Mouse (Mus musculus): ENCODE results near the gene Odf2l.

Gene Odf2l

DNA sequence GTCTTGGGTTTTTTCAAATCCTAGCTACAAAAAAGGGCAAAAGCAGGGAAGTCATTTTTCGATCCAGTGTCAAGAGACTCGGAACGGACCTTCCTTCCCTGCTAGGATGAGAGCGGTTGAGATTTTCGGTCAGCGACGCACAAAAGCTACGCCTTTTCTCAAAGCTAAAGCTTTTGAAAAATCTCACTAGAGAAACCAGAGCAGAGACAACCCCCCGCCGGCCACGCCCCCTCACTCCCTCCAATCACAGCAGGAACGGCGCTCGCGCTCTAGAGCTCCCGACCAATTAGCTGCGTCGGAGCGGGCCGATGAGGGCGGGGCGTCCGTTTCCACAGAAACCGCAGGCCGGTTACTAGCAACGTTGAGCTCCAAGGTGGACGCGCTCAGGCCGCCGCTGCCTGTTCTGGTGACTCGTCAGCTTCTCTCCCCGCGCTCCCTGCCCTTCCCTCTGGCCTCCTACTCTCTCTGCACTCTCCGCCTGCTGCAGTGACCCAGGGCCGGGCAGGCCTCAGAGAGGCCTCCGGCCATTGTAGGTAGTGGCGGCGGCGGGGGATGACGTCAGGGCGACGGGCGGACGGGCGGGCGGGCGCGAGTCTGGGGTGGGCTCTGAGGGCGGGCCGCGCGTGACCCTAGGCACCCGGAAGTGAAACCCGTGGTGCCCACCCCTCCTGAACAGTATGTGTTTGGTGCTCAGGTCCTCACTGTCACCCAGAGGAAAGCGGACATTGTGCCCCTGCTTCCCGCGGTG lies at the start of gene Odf2l:
Gene Odf2l, plus strand, starts transcription at position 335 of the 748 bp plus-strand sequence.
- DNase-seq (ENCODE audit: low spot score in 2 of 2): peak; percentile 96 to 98

DNA sequence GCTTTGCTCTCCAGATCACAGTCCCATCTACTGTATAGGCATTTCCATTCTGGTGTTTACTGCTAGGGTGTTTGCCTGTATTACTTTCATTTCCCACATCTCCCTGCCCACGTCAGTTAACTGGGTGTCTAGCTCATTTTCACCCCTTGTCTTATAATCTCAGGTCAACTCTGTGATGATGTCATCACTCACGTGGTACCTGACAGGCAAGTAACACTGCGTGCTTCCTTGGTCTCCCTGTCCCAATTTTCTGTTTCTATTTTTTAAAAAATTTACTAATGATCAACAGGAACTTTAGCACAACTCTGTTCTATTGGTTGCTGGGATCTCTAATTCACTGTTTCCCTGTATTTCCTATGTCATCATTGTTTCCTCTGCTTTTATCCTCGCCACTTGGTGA lies 49.4 kb upstream of the Odf2l start:
- no peak for DNase-seq (ENCODE audit: low spot score in 2 of 2)

DNA sequence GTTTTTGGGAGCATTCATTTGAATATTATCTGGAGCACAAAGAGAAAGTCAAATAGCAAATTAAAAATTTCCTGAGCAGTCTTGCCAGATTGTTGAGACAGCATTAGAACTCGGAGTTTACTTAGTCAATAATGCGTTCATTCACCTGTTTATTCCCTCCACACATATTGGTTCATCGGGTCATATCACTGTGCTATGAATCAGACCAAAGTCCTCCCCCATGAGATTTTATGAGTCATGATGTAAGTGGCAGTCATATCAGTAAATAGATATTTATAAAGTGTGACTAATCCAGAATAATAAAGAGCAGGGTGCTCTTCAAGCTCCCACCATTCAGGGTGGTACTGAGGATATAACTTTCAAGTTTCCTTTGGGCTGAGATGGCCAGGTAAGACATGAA lies 46.0 kb upstream of the Odf2l start:
- no peak for DNase-seq (ENCODE audit: low spot score in 2 of 2)

DNA sequence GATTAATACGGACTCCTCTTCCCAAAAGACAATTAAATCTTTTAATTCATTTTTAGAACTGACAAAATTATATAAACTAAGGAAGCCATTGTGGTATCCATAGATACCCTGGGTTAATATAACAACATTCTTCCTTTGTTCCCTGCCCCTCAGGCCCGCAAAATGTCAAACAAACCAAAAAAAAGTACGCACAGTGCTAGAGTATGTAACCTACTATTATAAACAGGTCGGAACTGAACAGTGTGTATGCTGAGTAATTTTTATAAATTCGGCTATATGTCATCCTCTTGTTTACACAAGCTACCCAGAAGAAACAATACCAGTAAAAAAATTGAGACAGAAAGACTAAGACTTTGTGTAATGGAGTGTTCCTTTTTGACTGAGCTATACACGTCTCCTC lies 40.0 kb upstream of the Odf2l start:
- DNase-seq (ENCODE audit: low spot score in 2 of 2): no peak

DNA sequence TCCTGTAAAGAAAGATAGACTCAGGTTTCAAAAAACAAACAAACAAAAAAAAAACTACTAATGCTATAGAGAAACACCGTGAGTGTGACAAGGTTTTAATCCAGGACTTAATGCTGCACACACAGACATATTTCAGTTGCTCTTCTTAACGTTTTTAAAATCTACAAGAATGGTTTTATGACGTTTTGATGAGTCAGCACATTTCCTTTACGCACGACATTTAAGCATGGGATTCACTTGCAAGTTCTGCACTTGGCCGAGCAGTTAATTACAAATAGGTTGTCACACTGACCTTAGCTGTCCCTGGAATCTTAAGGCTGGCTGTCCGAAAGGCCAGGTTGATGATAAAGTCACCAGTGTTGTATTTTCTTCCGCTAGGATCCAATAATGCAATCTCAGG lies 37.5 kb upstream of the Odf2l start:
- no peak for DNase-seq (ENCODE audit: low spot score in 2 of 2)

DNA sequence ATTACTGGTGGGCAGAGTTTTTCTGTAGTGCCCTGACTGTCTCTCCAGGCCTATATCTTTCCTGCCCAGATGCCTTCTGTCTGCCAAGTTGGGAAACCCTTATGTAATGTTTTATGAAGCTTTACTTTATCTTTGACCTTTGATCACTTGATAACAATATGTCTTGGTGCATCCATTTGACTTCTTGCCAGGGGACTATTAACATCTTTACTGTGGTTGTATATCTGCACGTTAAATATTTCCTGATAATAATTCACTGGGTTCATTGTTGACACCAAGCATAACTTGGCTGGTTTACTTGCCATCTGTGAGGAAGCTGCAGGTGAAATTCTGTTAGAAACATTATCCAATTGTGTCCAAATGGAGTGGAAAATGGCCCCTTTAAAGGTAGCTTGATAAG lies 35.3 kb upstream of the Odf2l start:
- DNase-seq (ENCODE audit: low spot score in 2 of 2): no peak

DNA sequence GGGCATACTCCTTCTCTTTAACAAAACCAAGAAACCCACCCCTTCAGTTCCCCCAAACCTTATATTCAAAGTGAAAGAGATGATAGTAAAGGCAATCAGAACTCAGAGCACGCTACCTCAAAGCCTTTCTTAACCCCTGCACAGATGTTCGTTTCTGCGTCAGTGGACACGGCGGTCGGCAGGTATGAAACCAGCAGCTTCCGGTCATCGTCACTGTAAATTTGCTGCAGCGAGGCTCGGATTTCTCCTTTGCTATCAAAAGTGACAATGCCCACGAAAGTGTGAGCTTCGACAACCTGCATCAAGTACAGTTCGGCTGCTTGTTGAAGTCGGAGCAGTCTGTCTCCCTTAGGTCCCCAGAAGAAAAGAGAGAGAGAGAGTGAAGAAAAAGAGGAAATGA lies 32.2 kb upstream of the Odf2l start:
- DNase-seq (ENCODE audit: low spot score in 2 of 2): no peak

DNA sequence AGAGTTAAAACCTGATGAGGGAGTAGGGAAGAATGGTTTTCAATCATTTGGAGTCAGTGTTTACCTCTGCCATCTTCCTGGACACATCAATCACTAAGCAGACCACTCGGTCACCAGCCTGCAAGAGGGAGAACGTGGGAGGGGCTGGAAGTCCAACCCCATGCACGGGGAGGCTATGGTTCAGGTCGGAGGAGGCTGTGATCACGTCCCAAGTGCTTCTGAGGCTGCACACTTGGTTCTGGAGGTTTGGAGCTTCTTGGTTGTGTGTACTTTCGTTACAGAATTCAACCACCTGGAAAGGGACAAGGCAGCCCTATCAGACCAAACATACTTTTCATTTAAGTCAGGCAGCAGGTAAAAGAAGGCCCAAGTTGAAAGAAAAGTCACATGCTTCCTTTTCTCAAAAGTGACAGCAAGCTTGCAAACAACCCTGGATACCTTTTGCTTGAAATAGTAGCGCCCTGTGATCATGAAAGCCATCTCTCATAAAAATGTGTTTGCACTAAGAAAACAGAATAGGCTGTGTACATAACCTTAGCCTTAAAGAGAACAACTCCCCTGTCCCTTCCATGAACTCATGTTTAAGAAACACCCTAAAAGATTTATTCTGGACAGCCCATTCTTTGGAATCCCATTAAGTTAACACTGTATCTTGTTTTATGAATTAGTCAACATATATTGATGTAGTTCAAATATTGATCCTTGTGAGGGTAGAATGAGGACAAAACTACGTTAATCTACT lies 30.4 kb upstream of the Odf2l start:
- no peak for DNase-seq (ENCODE audit: low spot score in 2 of 2)

DNA sequence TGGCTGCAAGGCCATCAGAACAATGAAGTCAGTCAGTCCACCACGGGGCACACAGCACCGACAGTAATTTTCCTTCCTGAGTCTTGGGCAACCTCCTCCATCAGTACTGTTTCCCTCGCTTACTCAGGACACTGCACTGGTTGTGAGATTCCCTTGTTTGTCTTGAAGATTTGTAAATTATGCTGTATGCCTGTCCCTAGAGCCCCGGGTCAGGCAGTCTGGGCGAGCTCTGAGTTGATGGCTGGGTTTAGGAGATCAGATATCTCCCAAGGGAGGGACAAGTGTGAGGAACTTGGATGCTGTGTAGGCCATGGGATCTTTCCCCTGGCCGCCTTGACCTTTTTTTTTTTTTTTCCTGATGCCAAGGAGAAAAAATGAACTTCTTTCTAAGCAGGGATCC lies 19.1 kb upstream of the Odf2l start, which contains the start of gene Clca2:
Gene Clca2, minus strand, starts transcription at position 153 of the 400 bp plus-strand sequence.
- DNase-seq (ENCODE audit: low spot score in 2 of 2): no peak

DNA sequence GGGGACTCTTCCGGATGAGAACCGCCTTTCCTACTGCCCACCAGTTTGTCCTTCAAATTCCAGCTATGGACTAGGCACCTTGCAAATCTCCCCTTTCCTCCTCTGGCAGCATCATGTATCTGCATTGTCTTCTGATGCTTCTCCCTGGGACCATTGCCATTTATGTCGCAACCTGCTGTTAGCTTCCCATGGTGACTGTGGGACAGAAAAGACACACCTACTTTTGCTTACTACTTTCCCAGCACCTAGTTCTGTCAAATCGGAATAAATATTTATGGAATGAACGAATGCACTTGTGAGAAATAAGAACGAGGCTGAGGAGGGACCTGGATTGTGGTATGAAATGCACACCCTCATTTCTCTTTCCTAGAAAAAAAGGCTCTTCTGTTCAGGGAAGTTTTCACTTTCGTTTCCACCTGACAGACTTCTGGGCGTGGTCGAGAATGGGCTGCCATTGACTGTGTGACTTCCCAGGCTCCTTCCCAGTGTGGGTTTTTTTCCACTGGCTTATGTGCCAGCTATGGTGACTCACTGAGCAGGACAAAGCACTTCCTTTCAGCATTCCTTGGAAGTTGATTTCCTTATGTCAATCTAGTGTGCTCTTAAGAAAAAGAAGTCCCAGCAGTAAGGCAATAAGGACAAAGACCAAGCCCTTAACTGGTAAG lies 16.4 kb upstream of the Odf2l start:
- no peak for DNase-seq (ENCODE audit: low spot score in 2 of 2)

DNA sequence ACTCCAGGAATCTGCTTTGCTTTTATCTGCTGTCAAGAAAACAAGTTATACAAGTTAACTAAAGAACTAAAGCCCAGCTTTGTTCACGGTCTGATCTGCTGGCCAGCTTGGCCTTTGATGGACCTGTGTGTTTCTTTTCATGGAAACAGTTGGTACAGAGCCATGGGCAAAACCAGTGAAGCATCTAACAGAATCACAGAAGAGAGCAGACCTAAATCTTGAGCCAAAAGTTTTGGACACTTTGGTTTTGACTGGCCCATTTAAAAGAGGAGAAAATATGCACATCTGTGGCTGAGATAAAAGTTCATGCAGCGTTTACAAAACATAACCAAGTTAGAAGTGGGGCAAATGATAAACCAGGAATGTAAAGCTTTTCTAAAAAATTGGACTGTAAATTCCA lies 15.1 kb upstream of the Odf2l start:
- DNase-seq (ENCODE audit: low spot score in 2 of 2): no peak

DNA sequence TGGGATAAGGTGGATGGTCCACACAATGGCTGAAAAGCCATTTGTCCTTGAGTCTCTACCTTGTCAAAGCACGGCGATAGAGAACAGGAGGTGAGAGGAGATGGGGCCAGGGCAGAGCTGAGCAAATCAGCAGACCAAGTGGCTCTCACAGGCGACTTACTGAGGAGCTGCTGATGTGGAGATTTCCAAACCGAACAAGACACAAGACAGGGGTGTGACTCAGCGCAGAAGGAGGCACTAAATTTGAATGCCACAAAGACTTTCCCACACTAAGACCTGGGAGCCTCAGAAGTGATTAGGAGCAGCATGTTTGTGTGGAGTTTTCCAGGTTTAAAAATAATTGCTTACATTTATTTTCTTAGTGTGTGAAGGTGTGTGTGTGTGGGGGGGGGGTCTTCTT lies 14.6 kb upstream of the Odf2l start:
- no peak for DNase-seq (ENCODE audit: low spot score in 2 of 2)

DNA sequence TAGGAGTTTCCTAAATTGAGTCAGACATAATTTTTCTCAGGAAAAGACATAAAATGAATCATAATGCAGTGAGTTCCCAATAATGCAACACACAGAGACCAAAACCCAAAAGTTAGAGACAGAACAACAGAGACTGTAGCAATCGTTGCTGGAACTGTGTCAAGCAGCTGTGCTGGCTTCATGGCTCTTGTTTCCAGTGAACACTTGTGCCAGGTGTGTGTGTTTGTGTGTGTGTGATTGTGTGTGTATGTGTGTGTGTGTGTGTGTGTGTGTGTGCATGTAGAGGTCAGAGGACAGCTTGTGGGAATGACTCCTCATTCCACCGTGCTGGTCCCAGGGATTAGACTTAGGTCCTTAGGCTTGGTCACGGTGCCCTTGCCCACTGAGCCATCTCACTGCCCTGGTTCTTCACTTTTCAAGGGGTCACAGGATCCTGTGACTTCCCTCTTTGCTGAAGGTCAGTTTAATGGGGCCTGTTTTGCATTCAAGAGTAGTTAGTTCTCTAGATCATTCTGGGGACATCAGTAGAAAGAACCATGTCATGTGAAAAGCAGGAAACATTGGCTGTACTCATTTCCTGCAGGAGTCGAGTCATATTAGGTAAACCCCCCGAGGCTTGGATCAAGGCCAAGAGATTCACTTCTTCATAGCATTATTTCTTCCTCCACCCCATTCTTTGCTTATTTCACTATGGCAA lies 13.2 kb upstream of the Odf2l start:
- DNase-seq (ENCODE audit: low spot score in 2 of 2): no peak

DNA sequence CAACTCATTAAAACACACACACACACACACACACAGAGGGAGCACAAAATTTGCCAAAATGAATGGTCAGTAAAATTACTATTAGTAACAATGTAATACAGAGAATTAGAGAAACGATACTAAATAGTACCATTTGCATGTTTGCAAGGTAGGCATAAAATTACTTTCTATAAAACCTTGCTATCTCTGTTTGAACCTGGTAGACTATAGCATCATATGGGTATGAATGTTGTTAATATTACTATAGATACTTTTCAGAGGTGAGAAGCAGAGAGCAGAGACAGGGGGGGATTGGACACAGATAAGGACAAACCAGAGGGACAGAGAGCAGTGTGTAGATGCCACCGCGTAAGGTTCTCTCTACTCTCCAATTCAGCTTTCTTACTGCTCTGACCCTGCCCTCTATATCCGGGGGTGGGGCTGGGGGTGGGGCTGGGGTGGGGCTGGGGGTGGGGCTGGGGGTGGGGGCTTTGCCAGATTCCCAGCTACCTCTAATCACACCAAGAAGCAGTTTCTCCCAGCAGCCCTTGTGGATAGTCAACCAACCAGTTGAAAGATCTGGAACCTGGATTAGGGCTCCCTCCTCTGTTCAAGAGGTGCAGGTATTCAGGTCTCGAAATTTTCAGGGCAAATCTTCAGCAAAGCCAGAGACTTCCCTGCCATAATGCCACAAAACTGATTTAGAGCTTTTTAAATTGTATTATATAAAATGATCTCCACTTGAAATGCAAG lies 12.4 kb upstream of the Odf2l start:
- no peak for DNase-seq (ENCODE audit: low spot score in 2 of 2)

DNA sequence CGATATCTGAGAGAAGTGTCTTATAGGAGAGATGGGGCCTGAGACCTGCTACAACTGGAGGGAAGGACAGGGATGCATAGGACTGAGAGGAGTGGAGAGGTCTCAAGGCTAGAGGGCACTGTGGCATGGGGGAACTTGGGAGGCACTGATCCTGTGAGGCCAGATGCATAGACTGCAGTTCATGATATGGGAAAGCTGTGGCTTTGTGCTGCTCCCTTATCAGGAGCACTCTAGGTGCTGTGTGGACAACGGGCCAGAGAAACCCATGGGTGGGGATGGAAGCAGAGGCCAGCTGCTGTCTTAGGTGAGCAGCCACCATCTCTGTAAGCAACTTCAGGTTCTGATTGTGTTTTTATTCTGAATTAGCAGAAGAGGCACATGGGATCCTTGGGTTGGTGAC lies 3.2 kb upstream of the Odf2l start:
- no peak for DNase-seq (ENCODE audit: low spot score in 2 of 2)

DNA sequence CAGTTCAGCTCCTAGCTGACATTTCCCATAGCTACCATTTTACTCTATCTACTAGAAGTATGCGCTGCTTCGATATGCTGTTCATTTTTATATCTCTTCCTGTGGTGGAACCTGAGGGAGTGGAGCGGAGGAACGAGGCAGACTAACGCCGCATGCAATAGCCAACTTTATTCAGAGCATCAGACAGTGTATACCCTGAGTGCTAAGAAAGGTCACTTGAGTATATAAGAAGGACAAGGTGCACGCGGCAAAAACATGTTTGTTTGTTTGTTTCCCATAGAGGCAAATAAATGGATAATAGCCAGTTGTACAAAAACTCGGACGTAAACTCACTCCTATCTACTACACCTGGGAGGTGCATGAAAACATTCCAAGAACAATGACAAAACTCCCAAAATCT lies 751 bp upstream of the Odf2l start:
- DNase-seq (ENCODE audit: low spot score in 2 of 2): no peak

DNA sequence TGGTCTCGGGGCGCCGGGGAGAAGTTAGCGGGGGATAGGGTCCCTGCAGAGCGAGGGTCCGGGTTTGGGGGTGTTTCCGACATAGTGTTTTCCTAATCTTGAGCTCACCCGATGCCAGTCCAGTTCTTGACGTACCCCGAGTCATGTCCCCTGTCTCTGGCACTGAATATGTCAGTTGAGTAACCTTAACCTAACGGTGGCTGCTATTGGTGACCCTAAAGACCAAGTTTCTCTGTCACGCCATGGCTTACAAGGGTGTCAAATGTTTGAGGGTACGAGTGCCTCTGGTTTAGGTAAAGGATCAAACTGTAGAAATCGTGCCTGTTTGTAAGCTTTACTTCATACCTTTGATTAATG lies 592 bp downstream of the Odf2l start:
- DNase-seq (ENCODE audit: low spot score in 2 of 2): no peak

DNA sequence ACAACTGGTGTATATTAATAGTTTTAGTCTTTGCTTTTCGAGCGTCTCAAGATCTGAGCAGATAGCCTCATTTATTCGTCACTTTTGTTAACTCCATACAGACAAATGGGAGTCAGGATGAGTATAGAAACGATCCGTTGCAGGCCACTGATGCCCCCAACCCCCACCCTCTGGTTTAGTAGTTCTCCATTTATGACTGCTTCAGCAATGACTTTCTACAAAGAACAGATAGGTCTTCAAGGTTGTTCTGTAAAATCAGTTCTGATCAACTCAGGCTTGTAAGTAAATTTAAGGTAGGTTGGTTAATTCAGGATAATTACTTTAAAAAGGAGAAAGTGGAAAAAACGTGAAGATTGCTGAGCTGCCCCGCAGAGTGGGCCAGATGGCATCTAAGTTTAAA lies 1.0 kb downstream of the Odf2l start:
- DNase-seq (ENCODE audit: low spot score in 2 of 2): no peak

DNA sequence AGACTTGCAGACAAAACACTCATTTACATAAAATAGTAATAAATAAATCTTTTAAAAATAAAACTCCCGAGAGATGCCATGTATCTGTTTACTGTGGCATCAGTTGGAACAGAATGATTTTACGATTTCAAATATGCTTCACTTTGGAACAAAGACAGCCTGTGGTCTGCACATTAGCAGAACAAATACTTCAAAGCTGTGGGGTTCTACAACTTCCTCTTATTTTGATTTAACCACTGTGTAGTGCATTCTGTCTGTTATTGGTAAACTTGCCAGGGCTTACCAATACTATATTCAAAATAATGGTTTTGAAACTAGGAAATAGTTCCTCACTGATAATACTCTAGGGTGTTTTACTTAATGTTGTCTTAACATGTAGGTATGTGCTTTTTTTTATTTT lies 8.2 kb downstream of the Odf2l start:
- no peak for DNase-seq (ENCODE audit: low spot score in 2 of 2)

DNA sequence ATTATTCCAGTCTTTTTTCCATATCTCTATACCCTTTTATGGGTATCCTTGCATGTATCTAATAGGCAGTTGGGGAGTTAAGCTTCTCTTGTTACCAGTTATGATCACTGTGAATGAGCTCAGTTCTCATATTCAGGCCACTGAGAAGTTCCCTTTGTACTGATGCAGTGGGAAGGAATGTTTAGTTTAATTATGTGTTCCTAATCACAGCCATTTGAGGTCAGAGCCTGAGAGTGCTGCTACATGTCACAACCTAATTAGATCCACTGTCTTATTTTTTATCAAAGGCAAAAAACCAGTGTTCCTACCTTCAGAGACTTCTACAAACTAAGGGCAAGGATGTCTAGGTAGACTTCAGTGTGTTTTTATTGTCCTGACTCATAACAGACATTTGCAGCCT lies 11.0 kb downstream of the Odf2l start:
- no peak for DNase-seq (ENCODE audit: low spot score in 2 of 2)

DNA sequence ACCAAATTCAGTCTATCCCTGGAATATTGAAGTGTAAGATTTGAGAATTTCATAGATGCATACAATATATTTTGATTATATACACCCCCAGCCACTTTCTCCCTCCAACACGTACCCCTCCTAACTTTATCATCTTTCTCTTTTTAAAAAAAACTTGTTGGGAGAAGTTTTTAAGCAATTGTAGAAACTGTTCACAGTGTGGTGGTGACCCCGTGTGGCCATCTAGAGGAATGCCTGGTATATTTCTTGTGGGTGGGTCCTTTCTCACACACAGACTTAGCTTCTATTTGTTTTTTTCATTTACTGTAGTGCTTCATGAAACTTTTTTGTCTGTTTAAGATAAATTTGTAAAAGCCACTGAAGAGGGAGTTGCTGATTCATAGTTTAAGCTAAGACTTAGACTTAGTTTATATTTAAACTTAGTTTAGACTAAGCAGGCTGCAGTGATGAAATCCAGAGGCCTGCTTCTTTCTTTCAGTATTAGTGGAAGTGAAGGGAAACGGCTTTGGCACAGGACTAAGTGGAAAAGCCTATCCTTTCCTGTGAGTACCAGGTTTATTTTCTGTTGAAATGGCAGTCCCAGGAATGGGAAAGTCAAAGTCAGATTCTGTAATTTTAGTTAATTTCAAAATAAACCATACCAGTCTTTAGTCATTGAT lies 13.0 kb downstream of the Odf2l start:
- no peak for DNase-seq (ENCODE audit: low spot score in 2 of 2)

Measured in urinary bladder, adult 18-20 months (tissue).